Mouse (Mus musculus): ENCODE data around the gene Cdk15.

DNA sequence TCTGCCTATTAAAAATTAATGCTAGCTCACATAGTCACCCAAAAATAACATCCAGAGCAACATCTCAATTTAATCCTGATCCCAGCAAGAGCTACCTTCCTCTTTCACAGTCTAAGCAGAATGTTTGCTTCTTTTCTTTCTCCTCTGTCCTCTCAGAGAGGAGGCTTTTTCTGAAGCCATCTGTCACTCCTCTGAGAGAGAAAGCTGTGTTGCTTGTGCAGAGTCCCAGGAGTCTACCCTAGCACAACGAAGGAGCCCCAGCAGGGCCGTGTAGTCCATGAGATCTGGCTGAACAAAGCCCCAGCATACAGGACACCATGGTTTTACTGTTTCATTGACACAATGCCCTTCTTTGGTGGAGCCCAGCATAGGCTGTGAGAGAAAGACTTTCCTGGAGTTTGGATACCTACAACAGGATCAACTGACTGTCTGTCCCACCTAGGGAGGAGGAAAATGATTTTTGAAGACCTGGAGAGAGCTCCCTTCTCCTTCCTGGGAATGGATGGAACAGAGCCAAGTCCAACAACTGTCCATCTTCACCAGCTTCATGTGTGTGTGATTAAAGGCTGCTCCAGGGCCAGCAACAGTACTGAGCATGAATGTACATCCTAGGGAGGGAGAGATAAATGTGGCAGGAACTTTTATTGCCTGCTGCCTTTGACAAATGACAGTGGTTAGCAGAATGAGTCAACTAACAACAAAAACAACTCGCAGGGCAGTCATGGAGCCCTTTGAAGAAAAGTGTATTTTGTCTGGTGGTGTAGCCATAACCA, 131.0 kb downstream of the Cdk15 start:
- TF ChIP-seq CTCF (IDR thresholded peaks at IDR 0.05; ENCODE audit: borderline replicate concordance, control insufficient read depth, extremely low read depth, insufficient read depth, low read length, poor library complexity) (no peak), POLR2A (IDR thresholded peaks at IDR 0.05; ENCODE audit: control insufficient read depth, extremely low read depth, insufficient read depth, low read length, poor library complexity) (no peak)
